Mouse (Mus musculus) stomach, embryonic 16.5 days (tissue): Measurements from ENCODE around the gene Zzz3. TPM values are rescaled to one million over a fixed set of nuclear protein-coding genes. Genes with fewer than 3 reads are reported as not detected.
A peak's percentile ranks its signal among the peaks of the same experiment; 100 is the strongest.

Experiments used
- ATAC-seq: fragments of 200-750 bp; cut with Nextera tagmentation; 2 replicates; pipeline ENCODE4 v1.8.0; 2017; ENCODE audit warnings: moderate number of reproducible peaks, moderate TSS enrichment; ENCODE audit not compliant: insufficient read depth, low FRiP score
- H3K27ac ChIP-seq: fragments of 300-500 bp; sonication (generic); 2 replicates; pipeline ENCODE4 v1.5.1; 2014; ENCODE audit warnings: low read length
- H3K27me3 ChIP-seq: fragments of 300-500 bp; sonication (generic); 2 replicates; pipeline ENCODE4 v1.6.1; 2014; ENCODE audit warnings: low read length, control low read depth, mixed read lengths; ENCODE audit not compliant: control insufficient read depth, insufficient read depth
- H3K36me3 ChIP-seq: fragments of 300-500 bp; sonication (generic); 2 replicates; pipeline ENCODE4 v1.6.1; 2014; ENCODE audit warnings: low read length; ENCODE audit not compliant: control insufficient read depth, insufficient read depth
- H3K4me1 ChIP-seq: fragments of 300-500 bp; sonication (generic); 2 replicates; pipeline ENCODE4 v1.6.1; 2014; ENCODE audit warnings: low read length, control low read depth, mixed read lengths; ENCODE audit not compliant: control insufficient read depth, insufficient read depth
- H3K4me2 ChIP-seq: fragments of 300-500 bp; sonication (generic); 2 replicates; pipeline ENCODE4 v1.6.1; 2014; ENCODE audit warnings: low read depth, low read length, mixed read lengths
- H3K4me3 ChIP-seq: fragments of 300-500 bp; sonication (generic); replicated peaks from 2 replicates; pipeline ENCODE4 v1.5.1; 2014; ENCODE audit warnings: mild to moderate bottlenecking, low read length
- H3K9ac ChIP-seq: fragments of 300-500 bp; sonication (generic); 2 replicates; pipeline ENCODE4 v1.6.1; 2014; ENCODE audit warnings: low read length
- H3K9me3 ChIP-seq: fragments of 300-500 bp; sonication (generic); replicated peaks from 2 replicates; pipeline ENCODE4 v1.6.1; 2016; ENCODE audit warnings: low read length, control low read depth; ENCODE audit not compliant: control insufficient read depth
- WGBS: fragments of 180-500 bp; shearing (Covaris S2); extraction: QIAGEN DNeasy Blood & Tissue Kit; methylation state at CpG from one replicate; pipeline ENCODE4 v1.1.7; 2014; 5-methylcytosine and 5-hydroxymethylcytosine counted together
- polyA plus RNA-seq: library from polyadenylated mRNA; unstranded; fragments of >200 nt; fragmentation: Nextera tagmentation; extraction: Ambion mirVana; gene quantifications from 2 replicates; pipeline ENCODE4 v1.2.1, GENCODE M21; 2015

Zzz3 gene
- polyA plus RNA-seq, 1 experiment from 2014 or later, result 37.9 TPM

- Histone ChIP-seq H3K4me1 (no peaks in the 10 kb centered on the region), H3K36me3 (no peaks in the 10 kb centered on the region), H3K9ac (no peak overlapping the region), H3K27ac (no peak overlapping the region), H3K4me3 (no peak overlapping the region), H3K9me3 (no peaks in the 10 kb centered on the region), H3K27me3 (no peaks in the 10 kb centered on the region), H3K4me2 (no peak overlapping the region)
- 90% methylated on average over 8 of the region's 8 CpGs for WGBS
- ATAC-seq, result no peak
Measured at GRCm38 (mm10) chr3:152468032-152468431, 72.8 kb downstream of the Zzz3 start.

DNA sequence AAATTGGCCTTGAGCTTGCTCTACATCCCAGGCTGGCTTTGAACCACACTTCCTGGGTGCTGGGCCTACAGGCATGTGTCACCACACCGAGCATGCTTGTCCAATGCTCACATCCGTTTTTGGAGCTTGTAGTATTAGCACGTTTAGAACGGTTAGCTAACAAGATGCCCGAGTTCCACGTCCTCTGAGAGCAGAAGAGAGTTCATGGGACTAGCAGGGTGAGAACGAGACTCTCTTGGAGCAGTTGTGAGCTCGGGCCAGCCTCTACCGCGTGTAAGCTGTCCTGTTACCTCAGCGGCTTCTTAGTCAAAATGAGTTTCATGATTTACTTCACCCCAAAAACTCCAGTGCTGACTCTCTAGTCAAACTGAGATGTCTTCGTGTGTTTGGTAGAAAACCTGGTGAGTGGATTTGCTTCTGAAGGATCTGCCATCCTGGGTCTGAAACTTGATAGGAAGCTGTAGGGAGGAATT, 73.3 kb downstream of the Zzz3 start:
- no peak overlapping the region for H3K4me2 ChIP-seq
- 76% methylated on average over 12 of the region's 12 CpGs for WGBS
- H3K27me3 ChIP-seq, result no peaks in the 10 kb centered on the region
- H3K36me3 ChIP-seq, result no peaks in the 10 kb centered on the region
- no peak overlapping the region for H3K9ac ChIP-seq
- no peak for ATAC-seq
- H3K4me3 ChIP-seq, result no peak overlapping the region
- H3K27ac ChIP-seq, result no peak overlapping the region
- H3K9me3 ChIP-seq, result no peaks in the 10 kb centered on the region
- H3K4me1 ChIP-seq, result no peaks in the 10 kb centered on the region

DNA sequence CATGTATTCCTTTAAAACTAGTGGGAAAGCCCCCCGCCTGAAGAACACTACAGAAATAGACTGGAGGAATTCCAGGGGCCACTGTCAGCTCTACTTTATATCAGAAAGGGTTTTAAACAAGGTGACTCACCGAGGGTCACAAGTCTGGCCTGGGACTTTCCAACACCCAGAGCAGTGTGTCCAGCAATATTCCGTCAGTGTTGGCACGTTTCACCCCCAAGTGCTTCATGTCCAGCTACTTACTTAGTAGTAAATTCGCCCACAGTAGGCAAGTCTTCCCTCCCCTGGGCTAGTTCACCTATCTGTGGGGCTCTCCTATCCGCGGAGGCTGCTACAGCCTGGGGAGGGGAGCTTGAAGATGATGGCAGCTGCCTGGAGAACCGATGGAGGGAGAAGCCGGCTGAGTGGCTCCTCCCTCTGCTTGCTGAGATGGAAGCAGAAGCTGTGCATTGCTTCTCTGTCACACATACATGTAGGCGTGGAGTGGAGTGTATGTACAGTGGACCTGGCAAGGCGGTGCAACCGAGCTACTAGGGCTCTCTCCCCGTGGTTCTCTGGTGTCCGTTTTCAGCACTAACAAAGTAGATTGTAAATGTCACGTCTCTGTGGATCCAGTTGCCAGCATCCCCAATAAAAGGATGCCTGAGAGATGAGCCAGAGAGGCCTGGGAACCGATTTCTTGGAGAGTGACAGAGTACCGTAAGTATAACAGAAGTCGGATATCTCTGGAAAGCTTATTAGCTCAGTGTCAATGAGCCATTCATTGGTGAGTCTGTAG, 74.3 kb downstream of the Zzz3 start:
- no peaks in the 10 kb centered on the region for H3K9me3 ChIP-seq
- 64% methylated on average over 18 of the region's 18 CpGs for WGBS
- no peak overlapping the region for H3K9ac ChIP-seq
- H3K27ac ChIP-seq, result no peak overlapping the region
- no peak overlapping the region for H3K4me2 ChIP-seq
- H3K36me3 ChIP-seq, result no peaks in the 10 kb centered on the region
- no peak overlapping the region for H3K4me3 ChIP-seq
- no peaks in the 10 kb centered on the region for H3K4me1 ChIP-seq
- no peaks in the 10 kb centered on the region for H3K27me3 ChIP-seq
- ATAC-seq, result no peak

- H3K4me2 ChIP-seq, result no peak overlapping the region
- 72% methylated on average over 10 of the region's 10 CpGs for WGBS
- ATAC-seq, result no peak
- no peaks in the 10 kb centered on the region for H3K4me1 ChIP-seq
- no peaks in the 10 kb centered on the region for H3K36me3 ChIP-seq
- H3K27ac ChIP-seq, result no peak overlapping the region
- H3K9me3 ChIP-seq, result no peaks in the 10 kb centered on the region
- no peak overlapping the region for H3K9ac ChIP-seq
- no peak overlapping the region for H3K4me3 ChIP-seq
- H3K27me3 ChIP-seq, result no peaks in the 10 kb centered on the region
Measured at GRCm38 (mm10) chr3:152470347-152470746, 75.1 kb downstream of the Zzz3 start.

DNA sequence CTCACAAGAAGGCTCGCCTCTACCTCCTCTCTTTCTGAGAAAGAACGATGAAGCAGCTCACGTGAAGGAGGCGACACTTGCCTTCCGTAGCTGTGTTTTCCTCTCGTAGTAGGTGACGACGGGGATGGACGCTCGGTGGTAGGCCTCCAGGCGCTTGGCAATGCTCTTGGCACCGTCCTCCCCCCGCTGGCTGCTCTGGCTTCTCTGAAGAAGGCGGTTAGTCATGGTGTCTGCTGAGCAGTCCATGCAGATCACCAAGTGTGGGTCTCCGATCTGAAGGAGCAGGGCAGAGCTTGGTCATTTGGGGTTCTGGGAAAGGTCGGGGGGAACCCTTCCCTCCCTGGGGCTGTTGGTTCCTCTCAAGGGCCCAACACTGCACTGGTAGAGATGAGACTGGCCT, 77.4 kb downstream of the Zzz3 start:
- H3K4me3 ChIP-seq, result no peak overlapping the region
- 89% methylated on average over 16 of the region's 16 CpGs for WGBS
- ATAC-seq, result no peak
- no peak overlapping the region for H3K9ac ChIP-seq
- no peak overlapping the region for H3K27ac ChIP-seq
- H3K9me3 ChIP-seq, result no peaks in the 10 kb centered on the region
- H3K4me1 ChIP-seq, result peaks cover 6% of the 10 kb centered on the region; the same call in 1 of the 2 replicates
- H3K36me3 ChIP-seq, result no peaks in the 10 kb centered on the region
- H3K4me2 ChIP-seq, result no peak overlapping the region
- H3K27me3 ChIP-seq, result no peaks in the 10 kb centered on the region

DNA sequence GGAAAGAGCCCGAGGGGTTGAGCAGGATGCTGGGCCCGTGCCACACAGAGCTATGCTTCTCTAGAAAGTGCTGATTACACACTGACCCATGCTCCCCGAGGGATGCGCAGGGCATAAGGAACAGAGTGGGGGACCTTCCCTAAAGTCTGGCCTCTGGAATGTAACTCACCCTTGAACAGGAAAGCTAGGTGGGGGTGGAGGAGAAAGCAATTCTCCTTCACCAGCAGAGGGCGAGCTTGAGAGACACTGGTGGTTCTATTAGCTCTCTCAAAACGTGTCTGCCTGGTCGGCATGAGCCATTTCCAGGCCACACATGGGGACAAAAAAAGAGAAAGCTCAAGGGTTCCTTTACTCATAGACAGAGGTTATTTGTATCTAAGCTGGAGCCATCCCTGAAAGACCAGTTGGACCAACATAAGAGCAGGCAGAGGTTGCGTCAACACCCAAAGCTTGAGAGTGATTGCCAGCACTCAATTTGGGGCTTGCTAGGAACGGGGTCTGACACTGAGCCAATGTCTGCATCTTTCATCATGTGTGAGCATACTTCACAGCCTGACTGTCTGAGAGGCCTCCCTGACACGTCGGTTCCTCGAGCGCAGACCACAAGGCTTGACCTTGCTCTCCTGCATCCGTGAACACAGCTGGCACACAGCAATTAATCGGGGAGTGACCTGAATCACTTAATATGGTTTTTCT, 79.5 kb downstream of the Zzz3 start:
- no peaks in the 10 kb centered on the region for H3K27me3 ChIP-seq
- H3K4me2 ChIP-seq, result no peak overlapping the region
- H3K4me1 ChIP-seq, result peaks cover 10% of the 10 kb centered on the region
- H3K36me3 ChIP-seq, result no peaks in the 10 kb centered on the region
- ATAC-seq, result no peak
- no peak overlapping the region for H3K4me3 ChIP-seq
- no peaks in the 10 kb centered on the region for H3K9me3 ChIP-seq
- H3K27ac ChIP-seq, result no peak overlapping the region
- H3K9ac ChIP-seq, result no peak overlapping the region
- 57% methylated on average over 15 of the region's 15 CpGs for WGBS

GRCm38 (mm10) chr3:152475278-152475669, 80.0 kb downstream of the Zzz3 start:
- no peaks in the 10 kb centered on the region for H3K9me3 ChIP-seq
- no peak overlapping the region for H3K4me3 ChIP-seq
- no peaks in the 10 kb centered on the region for H3K36me3 ChIP-seq
- H3K27ac ChIP-seq, result no peak overlapping the region
- no peaks in the 10 kb centered on the region for H3K27me3 ChIP-seq
- H3K4me1 ChIP-seq, result peaks cover 10% of the 10 kb centered on the region
- 97% methylated on average over 1 of the region's 1 CpGs for WGBS
- ATAC-seq, result no peak
- no peak overlapping the region for H3K9ac ChIP-seq
- no peak overlapping the region for H3K4me2 ChIP-seq

DNA sequence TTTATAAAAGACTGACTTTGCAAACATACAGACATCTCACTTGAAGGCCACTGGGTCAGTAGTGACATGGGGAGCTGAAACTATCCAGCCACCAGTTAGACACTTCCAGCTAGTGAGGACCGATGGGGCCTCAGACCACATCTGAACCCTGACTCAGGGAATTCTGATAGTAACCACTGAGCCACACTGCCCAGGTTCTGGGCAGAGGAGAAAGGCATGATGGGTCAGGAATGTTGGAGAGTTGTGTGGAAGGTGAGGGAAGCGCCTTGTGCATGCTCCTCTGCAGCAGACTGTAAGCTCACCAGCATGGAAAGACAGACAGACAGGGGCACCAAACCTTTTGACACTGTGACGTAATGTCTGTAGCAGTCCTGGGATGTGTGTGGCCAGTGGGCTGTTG, 80.6 kb downstream of the Zzz3 start:
- WGBS, result 90% methylated on average over 3 of the region's 3 CpGs
- H3K4me1 ChIP-seq, result peaks cover 10% of the 10 kb centered on the region
- H3K36me3 ChIP-seq, result no peaks in the 10 kb centered on the region
- H3K27ac ChIP-seq, result no peak overlapping the region
- no peak overlapping the region for H3K4me3 ChIP-seq
- H3K9me3 ChIP-seq, result no peaks in the 10 kb centered on the region
- H3K4me2 ChIP-seq, result no peak overlapping the region
- ATAC-seq, result no peak
- no peaks in the 10 kb centered on the region for H3K27me3 ChIP-seq
- no peak overlapping the region for H3K9ac ChIP-seq

- peak overlapping the region; percentile 75 for H3K9ac ChIP-seq
- peak; percentile 70; the same call in 1 of the 2 replicates for ATAC-seq
- H3K4me2 ChIP-seq, result peak overlapping the region; percentile 93
- 2% methylated on average over 23 of the region's 23 CpGs for whole genome bisulfite sequencing
- H3K4me3 ChIP-seq, result peak overlapping the region; percentile 52
- no peaks in the 10 kb centered on the region for H3K9me3 ChIP-seq
- H3K4me1 ChIP-seq, result peaks cover 10% of the 10 kb centered on the region
- no peaks in the 10 kb centered on the region for H3K36me3 ChIP-seq
- peak overlapping the region; percentile 93 for H3K27ac ChIP-seq
- H3K27me3 ChIP-seq, result no peaks in the 10 kb centered on the region
Measured at GRCm38 (mm10) chr3:152477796-152478527, 82.7 kb downstream of the Zzz3 start.
